Mouse (Mus musculus): ENCODE measurements at regions not wholly inside any gene's neighbourhood (a gene's known extent, or its start where the extent isn't known, plus 50 kb on each side); places are given as distances from the start of the nearest gene placed in this dataset.

DNA sequence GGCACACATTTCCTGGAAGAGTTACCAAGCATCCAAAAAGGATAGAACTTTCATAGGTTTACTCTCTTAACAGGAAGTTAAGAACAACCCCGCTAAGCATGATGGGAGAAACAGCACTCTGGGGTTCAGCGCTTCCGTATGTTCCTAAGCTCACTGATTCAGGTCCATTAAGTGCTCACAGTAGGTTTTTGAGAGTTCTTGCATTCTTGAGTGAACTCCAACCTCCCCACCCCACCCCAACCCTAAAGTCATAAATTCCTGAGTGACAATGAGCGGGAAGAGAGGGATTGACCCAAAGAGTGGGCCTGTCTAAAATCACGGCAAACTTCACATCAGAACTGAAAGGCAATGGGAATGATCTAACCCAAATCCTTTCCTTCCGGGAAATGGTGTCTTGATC lies 405.9 kb downstream of the Lrig3 start:
- Histone ChIP-seq H3K4me3 (ENCODE audit: control insufficient read depth in 1 of 2, insufficient read depth in 1 of 2, low read depth in 2 of 2, low read length in 2 of 2) (no peak overlapping the region), H3K27me3 (ENCODE audit: control insufficient read depth in 1 of 2, insufficient read depth in 2 of 2, low read length in 2 of 2) (no peaks in the 10 kb centered on the region), H3K36me3 (ENCODE audit: control insufficient read depth in 1 of 2, insufficient read depth in 2 of 2, low read length in 2 of 2) (no peaks in the 10 kb centered on the region), H3K4me1 (ENCODE audit: control insufficient read depth in 1 of 2, insufficient read depth in 2 of 2, low read length in 2 of 2) (no peaks in the 10 kb centered on the region), H3K9me3 (replicated peaks; ENCODE audit: insufficient read depth, low read length) (no peaks in the 10 kb centered on the region), H3K27ac (ENCODE audit: control insufficient read depth, low read depth, low read length) (no peak overlapping the region), H3K79me2 (ENCODE audit: control insufficient read depth, insufficient read depth, low read length, poor library complexity) (no peaks in the 10 kb centered on the region), H3K9ac (ENCODE audit: control insufficient read depth, low read depth, low read length, poor library complexity, severe bottlenecking) (no peak overlapping the region)
- no peak for DNase-seq (ENCODE audit: low read depth, low spot score)
- TF ChIP-seq TAL1 (IDR thresholded peaks at IDR 0.05; ENCODE audit: low read length) (no peak), USF2 (IDR thresholded peaks at IDR 0.05; ENCODE audit: borderline replicate concordance in 1 of 2, insufficient read depth in 1 of 2, low read depth in 1 of 2, low read length in 2 of 2) (no peak), MXI1 (IDR thresholded peaks at IDR 0.05; ENCODE audit: low read depth, low read length) (no peak), TCF12 (IDR thresholded peaks at IDR 0.05; ENCODE audit: low read depth, low read length) (no peak), GABPA (IDR thresholded peaks at IDR 0.05; ENCODE audit: low read depth, low read length) (no peak), MAX (IDR thresholded peaks at IDR 0.05; ENCODE audit: low read length) (no peak), POLR2AphosphoS5 (IDR thresholded peaks at IDR 0.05; ENCODE audit: borderline replicate concordance, low read depth, low read length) (no peak), USF1 (IDR thresholded peaks at IDR 0.05; ENCODE audit: low read depth, low read length) (no peak), KAT2A (conservative IDR thresholded peaks at IDR 0.05; ENCODE audit: low read depth, low read length) (no peak), CTCF (IDR thresholded peaks at IDR 0.05 in 2 of 3, conservative IDR thresholded peaks at IDR 0.05 in 1 of 3; ENCODE audit: control insufficient read depth in 1 of 3, insufficient read depth in 1 of 3, low read depth in 2 of 3, low read length in 3 of 3, poor library complexity in 1 of 3, severe bottlenecking in 1 of 3) (no peak), NRF1 (IDR thresholded peaks at IDR 0.05; ENCODE audit: insufficient read depth, low read depth, low read length, poor library complexity, severe bottlenecking) (no peak), ZC3H11A (IDR thresholded peaks at IDR 0.05; ENCODE audit: low read depth, low read length) (no peak), RAD21 (IDR thresholded peaks at IDR 0.05; ENCODE audit: low read depth, low read length) (no peak), MYB (IDR thresholded peaks at IDR 0.05; ENCODE audit: low read depth, low read length) (no peak), ZMIZ1 (IDR thresholded peaks at IDR 0.05; ENCODE audit: low read depth, low read length) (no peak), SMC3 (IDR thresholded peaks at IDR 0.05; ENCODE audit: low read depth, low read length) (no peak)

DNA sequence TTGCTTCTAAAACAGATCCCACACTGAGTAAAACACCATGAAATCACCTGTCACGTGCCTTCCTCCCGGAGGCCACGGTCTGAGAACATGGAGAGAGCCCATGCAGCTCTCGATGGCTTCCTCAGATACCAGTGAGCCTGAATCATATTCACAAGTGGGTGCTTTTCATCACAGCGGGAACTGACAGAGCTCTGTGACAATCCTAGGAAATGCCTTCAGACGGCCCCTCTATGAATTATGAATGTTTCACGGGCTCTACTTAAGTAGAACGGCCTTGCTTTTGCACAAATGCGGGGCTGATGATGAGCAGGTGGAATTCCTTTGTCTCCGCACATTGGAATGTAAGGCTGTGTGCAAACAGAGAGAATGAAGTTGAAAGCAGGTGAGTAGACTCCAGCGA lies 383.1 kb downstream of the Lrig3 start:
- Histone ChIP-seq H3K27ac (ENCODE audit: control insufficient read depth, low read depth, low read length) (no peak overlapping the region), H3K9me3 (replicated peaks; ENCODE audit: insufficient read depth, low read length) (no peaks in the 10 kb centered on the region), H3K4me3 (ENCODE audit: control insufficient read depth in 1 of 2, insufficient read depth in 1 of 2, low read depth in 2 of 2, low read length in 2 of 2) (no peak overlapping the region), H3K36me3 (ENCODE audit: control insufficient read depth in 1 of 2, insufficient read depth in 2 of 2, low read length in 2 of 2) (no peaks in the 10 kb centered on the region), H3K27me3 (ENCODE audit: control insufficient read depth in 1 of 2, insufficient read depth in 2 of 2, low read length in 2 of 2) (no peaks in the 10 kb centered on the region), H3K79me2 (ENCODE audit: control insufficient read depth, insufficient read depth, low read length, poor library complexity) (no peaks in the 10 kb centered on the region), H3K4me1 (ENCODE audit: control insufficient read depth in 1 of 2, insufficient read depth in 2 of 2, low read length in 2 of 2) (no peaks in the 10 kb centered on the region), H3K9ac (ENCODE audit: control insufficient read depth, low read depth, low read length, poor library complexity, severe bottlenecking) (no peak overlapping the region)
- TF ChIP-seq JUND (IDR thresholded peaks at IDR 0.05; ENCODE audit: low read depth, low read length) = no peak
- TF ChIP-seq SMC3 (IDR thresholded peaks at IDR 0.05; ENCODE audit: low read depth, low read length) = no peak
- DNase-seq (ENCODE audit: low read depth, low spot score) = no peak

Measured in MEL (cell line).